Mouse (Mus musculus) liver, embryonic 14.5 days (tissue): Measurements from ENCODE around the gene Dpf2.

ENCODE experiments used
- CTCF ChIP-seq: IDR thresholded peaks from 2 replicates; pipeline ENCODE4 v1.5.1; 2016; ENCODE audit warnings: antibody characterized with exemption, low read depth, control low read depth
- EP300 ChIP-seq: IDR thresholded peaks from 2 replicates; pipeline ENCODE4 v1.6.1; 2016; ENCODE audit warnings: antibody characterized with exemption, low read depth

DNA sequence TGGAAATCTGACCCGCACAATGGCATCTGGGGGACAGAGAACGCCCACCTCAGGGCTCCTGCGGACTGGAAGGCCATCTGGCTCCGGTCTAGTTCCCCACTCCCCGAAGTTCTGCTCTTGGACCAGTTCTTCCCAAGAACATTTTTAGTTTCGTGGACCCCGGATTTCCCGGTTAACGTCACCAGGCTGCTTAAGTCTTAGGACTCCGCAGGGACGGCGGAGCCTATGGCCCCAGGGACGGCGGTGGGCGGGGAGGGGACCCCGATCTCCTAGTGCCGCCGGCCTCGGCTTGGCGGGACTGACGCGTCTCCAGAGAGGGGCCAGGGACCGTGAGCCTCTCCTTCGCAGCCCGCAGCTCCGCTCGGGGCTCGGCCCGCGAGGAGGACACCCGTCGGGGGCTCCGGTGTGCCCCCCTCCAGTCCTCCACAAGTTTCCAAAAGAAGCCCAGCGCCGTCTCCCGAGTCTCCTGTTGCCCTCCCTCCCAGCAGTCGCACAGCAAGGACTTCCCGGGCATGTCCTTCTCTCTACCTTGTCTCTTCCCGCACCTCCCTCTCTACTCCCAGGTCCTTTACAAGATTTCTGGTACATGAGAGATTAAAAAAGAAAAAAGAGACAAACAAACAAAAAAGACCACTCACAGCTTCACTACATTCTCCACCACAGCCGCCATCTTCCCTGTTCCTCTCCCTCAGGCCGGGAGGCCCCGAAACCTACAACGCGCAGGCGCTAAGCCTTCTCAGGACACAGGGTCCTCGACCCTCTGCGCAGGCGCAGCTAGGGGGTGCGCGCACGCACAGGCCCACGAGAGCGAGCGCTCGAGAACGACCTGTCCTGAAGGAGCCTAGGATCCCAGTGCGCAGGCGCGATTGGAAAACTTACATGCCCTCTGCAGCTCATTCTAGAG, 455 bp downstream of the Dpf2 start:
- peak; percentile 57 for TF ChIP-seq CTCF
- TF ChIP-seq EP300: no peak
